Mouse (Mus musculus): ENCODE results near the gene Gm17949. TPM values are rescaled to one million over a fixed set of nuclear protein-coding genes. Genes with fewer than 3 reads are reported as not detected.

Gm17949 gene
- total RNA-seq, 2 experiments from 2014 or later: not detected

Other genes with a start within 250 kb of the Gm17949 start
- 21.6 and 28.6 TPM in 2 replicates for gene Dus3l, start 246.7 kb upstream of the Gm17949 start, total RNA-seq (2014; fragmentation: Nextera tagmentation)
- 13.9 and 17.9 TPM in 2 replicates for gene Dus3l, start 246.7 kb upstream of the Gm17949 start, total RNA-seq (2017)
- 5.4 and 6.6 TPM in 2 replicates for gene Prr22, start 241.2 kb upstream of the Gm17949 start, total RNA-seq (2014; fragmentation: Nextera tagmentation)
- gene Prr22, start 241.2 kb upstream of the Gm17949 start, total RNA-seq (2017): 1.3 and 2.3 TPM in 2 replicates
- 23.0 and 29.3 TPM in 2 replicates for gene Rfx2, start 180.5 kb upstream of the Gm17949 start, total RNA-seq (2014; fragmentation: Nextera tagmentation)
- gene Rfx2, start 180.5 kb upstream of the Gm17949 start, total RNA-seq (2017): 4.7 and 10.5 TPM in 2 replicates
- gene Acsbg2, start 137.0 kb upstream of the Gm17949 start, total RNA-seq (2014; fragmentation: Nextera tagmentation): not detected in 2 replicates
- gene Acsbg2, start 137.0 kb upstream of the Gm17949 start, total RNA-seq (2017): not detected in 2 replicates
- not detected in 2 replicates for gene 1700061G19Rik, start 136.0 kb upstream of the Gm17949 start, total RNA-seq (2014; fragmentation: Nextera tagmentation)
- not detected in 2 replicates for gene 1700061G19Rik, start 136.0 kb upstream of the Gm17949 start, total RNA-seq (2017)
- gene Mllt1, start 76.1 kb upstream of the Gm17949 start, total RNA-seq (2014; fragmentation: Nextera tagmentation): 24.1 and 33.2 TPM in 2 replicates
- gene Mllt1, start 76.1 kb upstream of the Gm17949 start, total RNA-seq (2017): 12.2 and 17.3 TPM in 2 replicates
- gene Acer1, start 29.3 kb upstream of the Gm17949 start, total RNA-seq (2014; fragmentation: Nextera tagmentation): not detected in 2 replicates
- gene Acer1, start 29.3 kb upstream of the Gm17949 start, total RNA-seq (2017): not detected in 2 replicates
- gene Clpp, start 21.2 kb upstream of the Gm17949 start, total RNA-seq (2014; fragmentation: Nextera tagmentation): 89.2 and 116 TPM in 2 replicates
- gene Clpp, start 21.2 kb upstream of the Gm17949 start, total RNA-seq (2017): 83.2 and 135 TPM in 2 replicates
- 25.2 and 26.4 TPM in 2 replicates for gene Alkbh7, start 14.1 kb upstream of the Gm17949 start, total RNA-seq (2014; fragmentation: Nextera tagmentation)
- gene Alkbh7, start 14.1 kb upstream of the Gm17949 start, total RNA-seq (2017): 19.1 and 25.8 TPM in 2 replicates
- gene Pspn, start 11.5 kb upstream of the Gm17949 start, total RNA-seq (2014; fragmentation: Nextera tagmentation): not detected in 2 replicates
- 4.6 TPM in 1 of 2 replicates, not detected in the other for gene Pspn, start 11.5 kb upstream of the Gm17949 start, total RNA-seq (2017)
- 112 and 139 TPM in 2 replicates for gene Gtf2f1, start 181 bp upstream of the Gm17949 start, total RNA-seq (2014; fragmentation: Nextera tagmentation)
- gene Gtf2f1, start 181 bp upstream of the Gm17949 start, total RNA-seq (2017): 214 and 264 TPM in 2 replicates
- 211 and 252 TPM in 2 replicates for gene Khsrp, start 20.1 kb downstream of the Gm17949 start, total RNA-seq (2014; fragmentation: Nextera tagmentation)
- 92.4 and 128 TPM in 2 replicates for gene Khsrp, start 20.1 kb downstream of the Gm17949 start, total RNA-seq (2017)
- not detected in 2 replicates for gene Slc25a41, start 30.2 kb downstream of the Gm17949 start, total RNA-seq (2014; fragmentation: Nextera tagmentation)
- 0.91 TPM in 1 of 2 replicates, not detected in the other for gene Slc25a41, start 30.2 kb downstream of the Gm17949 start, total RNA-seq (2017)
- not detected in 2 replicates for gene Crb3, start 47.6 kb downstream of the Gm17949 start, total RNA-seq (2014; fragmentation: Nextera tagmentation)
- gene Crb3, start 47.6 kb downstream of the Gm17949 start, total RNA-seq (2017): not detected in 2 replicates
- gene Slc25a23, start 48.4 kb downstream of the Gm17949 start, total RNA-seq (2014; fragmentation: Nextera tagmentation): 17.9 and 21.2 TPM in 2 replicates
- gene Slc25a23, start 48.4 kb downstream of the Gm17949 start, total RNA-seq (2017): 3.0 and 6.2 TPM in 2 replicates
- 20.4 and 33.4 TPM in 2 replicates for gene Dennd1c, start 67.0 kb downstream of the Gm17949 start, total RNA-seq (2014; fragmentation: Nextera tagmentation)
- 0.65 and 1.8 TPM in 2 replicates for gene Dennd1c, start 67.0 kb downstream of the Gm17949 start, total RNA-seq (2017)
- not detected in 2 replicates for gene Tubb4a, start 76.3 kb downstream of the Gm17949 start, total RNA-seq (2014; fragmentation: Nextera tagmentation)
- 0.08 TPM in 1 of 2 replicates, not detected in the other for gene Tubb4a, start 76.3 kb downstream of the Gm17949 start, total RNA-seq (2017)
- gene Tnfsf9, start 93.9 kb downstream of the Gm17949 start, total RNA-seq (2014; fragmentation: Nextera tagmentation): not detected in 2 replicates
- not detected in 2 replicates for gene Tnfsf9, start 93.9 kb downstream of the Gm17949 start, total RNA-seq (2017)
- not detected in 2 replicates for gene Cd70, start 138.3 kb downstream of the Gm17949 start, total RNA-seq (2014; fragmentation: Nextera tagmentation)
- not detected in 2 replicates for gene Cd70, start 138.3 kb downstream of the Gm17949 start, total RNA-seq (2017)
- 1.0 and 1.2 TPM in 2 replicates for gene Tnfsf14, start 182.7 kb downstream of the Gm17949 start, total RNA-seq (2014; fragmentation: Nextera tagmentation)
- 0.99 and 1.6 TPM in 2 replicates for gene Tnfsf14, start 182.7 kb downstream of the Gm17949 start, total RNA-seq (2017)
- gene C3, start 216.7 kb downstream of the Gm17949 start, total RNA-seq (2014; fragmentation: Nextera tagmentation): 8.9 TPM in 1 of 2 replicates, not detected in the other
- 1.7 and 7.1 TPM in 2 replicates for gene C3, start 216.7 kb downstream of the Gm17949 start, total RNA-seq (2017)
- gene Gpr108, start 237.0 kb downstream of the Gm17949 start, total RNA-seq (2014; fragmentation: Nextera tagmentation): 18.7 and 23.9 TPM in 2 replicates
- 6.2 and 10.6 TPM in 2 replicates for gene Gpr108, start 237.0 kb downstream of the Gm17949 start, total RNA-seq (2017)
- gene Trip10, start 238.0 kb downstream of the Gm17949 start, total RNA-seq (2014; fragmentation: Nextera tagmentation): 3.9 and 4.5 TPM in 2 replicates
- gene Trip10, start 238.0 kb downstream of the Gm17949 start, total RNA-seq (2017): 8.3 and 10.0 TPM in 2 replicates